Mouse (Mus musculus): ENCODE measurements around the gene Epb41l4b.

Gene Epb41l4b

GRCm38 (mm10) chr4:56946180-56946579 lies 197.1 kb downstream of the Epb41l4b start:
- DNase-seq (ENCODE audit: low spot score in 2 of 2) = no peak

GRCm38 (mm10) chr4:56944286-56944685 lies 199.0 kb downstream of the Epb41l4b start:
- DNase-seq (ENCODE audit: low spot score in 2 of 2) = no peak

DNA sequence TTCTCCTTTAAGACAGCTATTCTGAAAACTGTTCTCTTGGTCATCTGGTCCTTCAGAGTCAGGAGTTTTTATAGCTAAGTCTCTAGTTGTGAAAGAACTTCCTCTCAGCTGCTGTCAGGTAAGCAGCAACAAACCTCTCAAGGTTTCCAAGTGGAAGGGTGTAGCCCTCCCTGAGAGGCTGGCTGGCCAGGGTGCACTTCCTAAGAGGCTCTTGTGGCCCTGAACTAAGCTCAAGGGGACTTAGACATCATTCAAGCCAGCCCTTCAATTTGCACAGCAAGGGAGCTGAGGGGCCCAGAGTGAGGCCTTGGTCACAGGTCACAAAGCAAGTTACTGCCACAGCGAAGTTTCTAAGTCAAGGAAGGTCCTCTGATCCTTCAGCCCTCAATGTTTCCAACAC lies 200.0 kb downstream of the Epb41l4b start:
- no peak for DNase-seq (ENCODE audit: low spot score in 2 of 2)

DNA sequence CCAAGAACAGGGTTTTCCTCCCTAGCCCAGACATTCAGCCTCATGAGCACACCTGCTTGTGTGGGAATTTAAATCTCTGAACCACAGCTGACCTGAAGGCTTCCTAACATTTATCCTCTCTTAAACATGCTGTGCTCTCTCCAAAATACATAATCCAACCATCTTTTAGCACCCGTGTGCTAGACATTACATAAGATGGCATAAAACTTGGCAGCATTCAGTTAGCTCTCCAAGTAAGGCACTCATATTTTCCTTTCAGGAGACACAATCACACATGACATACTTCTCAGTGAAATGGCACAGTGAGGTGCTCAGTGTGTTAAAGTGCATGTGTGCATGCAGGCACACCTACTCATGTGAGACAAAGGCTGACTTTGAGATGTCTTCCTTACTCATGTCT lies 200.7 kb downstream of the Epb41l4b start:
- DNase-seq (ENCODE audit: low spot score in 2 of 2) = no peak
